Mouse (Mus musculus): ENCODE data around the gene Dlg4. TPM values are rescaled to one million over a fixed set of nuclear protein-coding genes. Genes with fewer than 3 reads are reported as not detected.

The Dlg4 gene
- polyA plus RNA-seq, 1 experiment from 2014 or later, result 14.4 TPM

DNA sequence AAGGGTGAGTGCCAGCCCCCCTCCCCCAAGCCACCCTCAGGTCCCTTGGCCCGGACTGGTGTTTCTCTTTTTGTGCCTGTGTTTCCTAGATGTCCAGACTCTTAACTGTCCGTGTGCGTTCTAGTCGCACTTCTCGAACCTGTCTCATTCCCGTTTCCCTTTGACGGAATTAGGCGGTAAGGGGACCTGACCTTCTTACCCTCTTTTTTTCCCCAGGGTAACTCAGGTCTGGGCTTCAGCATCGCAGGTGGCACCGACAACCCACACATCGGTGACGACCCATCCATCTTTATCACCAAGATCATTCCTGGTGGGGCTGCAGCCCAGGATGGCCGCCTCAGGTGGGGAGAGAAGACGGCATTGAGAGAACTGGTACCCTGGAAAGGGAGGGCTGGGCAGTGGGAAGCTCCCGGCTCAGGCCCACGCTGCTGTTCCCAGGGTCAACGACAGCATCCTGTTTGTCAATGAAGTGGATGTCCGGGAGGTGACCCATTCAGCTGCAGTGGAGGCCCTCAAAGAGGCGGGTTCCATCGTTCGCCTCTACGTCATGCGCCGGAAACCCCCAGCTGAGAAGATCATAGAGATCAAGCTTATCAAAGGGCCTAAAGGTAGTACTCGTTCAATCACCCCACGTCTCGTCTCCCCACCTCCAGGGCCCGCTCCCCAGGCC lies 14.0 kb downstream of the Dlg4 start:
- no peak overlapping the region for H3K9ac ChIP-seq
- 93% methylated on average over 28 of the region's 28 CpGs for WGBS
- no peak for ATAC-seq (ENCODE audit: insufficient number of reproducible peaks, low FRiP score, low TSS enrichment, low read depth)
- no peak overlapping the region for H3K4me2 ChIP-seq (replicated peaks)
- H3K27ac ChIP-seq (replicated peaks), result no peak overlapping the region
- H3K27me3 ChIP-seq, result no peaks in the 10 kb centered on the region
- peaks cover 44% of the 10 kb centered on the region for H3K36me3 ChIP-seq
- no peak overlapping the region for H3K4me3 ChIP-seq (replicated peaks)
- no peaks in the 10 kb centered on the region for H3K9me3 ChIP-seq (replicated peaks)
- peaks cover 44% of the 10 kb centered on the region for H3K4me1 ChIP-seq

GRCm38 (mm10) chr11:70031321-70031670 lies 14.6 kb downstream of the Dlg4 start:
- Histone ChIP-seq H3K9me3 (replicated peaks) (no peaks in the 10 kb centered on the region), H3K4me2 (replicated peaks) (no peak overlapping the region), H3K4me3 (replicated peaks) (no peak overlapping the region), H3K4me1 (peaks cover 39% of the 10 kb centered on the region), H3K27ac (replicated peaks) (no peak overlapping the region), H3K36me3 (peaks cover 44% of the 10 kb centered on the region), H3K27me3 (no peaks in the 10 kb centered on the region), H3K9ac (no peak overlapping the region)
- no peak for ATAC-seq (ENCODE audit: insufficient number of reproducible peaks, low FRiP score, low TSS enrichment, low read depth)
- 94% methylated on average over 11 of the region's 11 CpGs for WGBS

DNA sequence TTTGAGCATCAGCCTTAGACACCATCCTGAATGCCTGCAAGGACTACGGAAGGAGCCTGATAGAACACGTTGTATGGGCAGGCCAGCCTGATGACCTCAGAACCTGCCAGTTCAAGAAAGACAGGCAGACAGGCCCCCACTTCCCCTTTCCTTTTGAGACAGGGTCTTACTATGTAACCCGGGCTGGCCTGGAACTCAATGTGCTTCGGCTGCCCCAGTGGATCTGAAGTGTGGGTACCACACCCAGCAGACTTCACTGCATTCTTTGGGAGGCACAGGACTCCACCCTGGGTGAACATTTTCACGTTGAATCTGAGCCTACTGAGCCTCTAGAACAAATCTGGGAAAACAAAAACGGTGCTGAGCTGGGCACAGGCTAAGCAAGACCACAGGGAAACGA lies 21.4 kb downstream of the Dlg4 start:
- 67% methylated on average over 7 of the region's 7 CpGs for WGBS

GRCm38 (mm10) chr11:70039631-70040030 lies 22.9 kb downstream of the Dlg4 start:
- no peaks in the 10 kb centered on the region for H3K27me3 ChIP-seq
- no peaks in the 10 kb centered on the region for H3K9me3 ChIP-seq (replicated peaks)
- H3K36me3 ChIP-seq, result peaks cover 74% of the 10 kb centered on the region
- no peak overlapping the region for H3K27ac ChIP-seq (replicated peaks)
- no peaks in the 10 kb centered on the region for H3K4me1 ChIP-seq
- 89% methylated on average over 10 of the region's 10 CpGs for WGBS
- no peak overlapping the region for H3K4me3 ChIP-seq (replicated peaks)
- no peak for ATAC-seq (ENCODE audit: insufficient number of reproducible peaks, low FRiP score, low TSS enrichment, low read depth)
- no peak overlapping the region for H3K9ac ChIP-seq
- H3K4me2 ChIP-seq (replicated peaks), result no peak overlapping the region

More for the DNA sequence above, 21.4 kb downstream of the Dlg4 start:
- no peak overlapping the region for H3K4me2 ChIP-seq (replicated peaks)
- peaks cover 70% of the 10 kb centered on the region for H3K36me3 ChIP-seq
- no peak overlapping the region for H3K9ac ChIP-seq
- no peaks in the 10 kb centered on the region for H3K9me3 ChIP-seq (replicated peaks)
- H3K4me1 ChIP-seq, result no peaks in the 10 kb centered on the region
- H3K27ac ChIP-seq (replicated peaks), result no peak overlapping the region
- H3K27me3 ChIP-seq, result no peaks in the 10 kb centered on the region
- no peak for ATAC-seq (ENCODE audit: insufficient number of reproducible peaks, low FRiP score, low TSS enrichment, low read depth)
- no peak overlapping the region for H3K4me3 ChIP-seq (replicated peaks)

DNA sequence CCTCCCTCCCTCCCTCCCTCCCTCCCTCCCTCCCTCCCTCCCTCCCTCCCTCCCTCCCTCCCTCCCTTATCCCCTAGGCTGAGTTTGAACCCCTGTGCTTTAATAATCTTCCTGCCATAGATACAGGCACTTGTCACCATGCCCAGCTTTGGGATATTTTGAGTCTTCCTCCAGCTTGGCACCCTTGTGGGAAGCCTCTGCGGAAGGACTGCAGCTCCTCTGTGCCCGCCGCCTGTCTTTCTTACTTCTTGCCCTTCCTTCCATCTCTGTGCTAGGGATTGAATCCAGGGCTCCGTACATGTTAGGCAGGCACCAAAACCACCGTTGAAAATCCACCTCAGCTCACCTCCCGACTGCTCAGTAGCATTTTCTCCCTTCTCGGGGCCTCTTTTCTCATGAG lies 23.4 kb downstream of the Dlg4 start:
- no peak for ATAC-seq (ENCODE audit: insufficient number of reproducible peaks, low FRiP score, low TSS enrichment, low read depth)
- peaks cover 74% of the 10 kb centered on the region for H3K36me3 ChIP-seq
- H3K9ac ChIP-seq, result no peak overlapping the region
- H3K27ac ChIP-seq (replicated peaks), result no peak overlapping the region
- no peaks in the 10 kb centered on the region for H3K4me1 ChIP-seq
- no peak overlapping the region for H3K4me2 ChIP-seq (replicated peaks)
- H3K4me3 ChIP-seq (replicated peaks), result no peak overlapping the region
- 90% methylated on average over 7 of the region's 7 CpGs for WGBS
- no peaks in the 10 kb centered on the region for H3K9me3 ChIP-seq (replicated peaks)
- no peaks in the 10 kb centered on the region for H3K27me3 ChIP-seq

DNA sequence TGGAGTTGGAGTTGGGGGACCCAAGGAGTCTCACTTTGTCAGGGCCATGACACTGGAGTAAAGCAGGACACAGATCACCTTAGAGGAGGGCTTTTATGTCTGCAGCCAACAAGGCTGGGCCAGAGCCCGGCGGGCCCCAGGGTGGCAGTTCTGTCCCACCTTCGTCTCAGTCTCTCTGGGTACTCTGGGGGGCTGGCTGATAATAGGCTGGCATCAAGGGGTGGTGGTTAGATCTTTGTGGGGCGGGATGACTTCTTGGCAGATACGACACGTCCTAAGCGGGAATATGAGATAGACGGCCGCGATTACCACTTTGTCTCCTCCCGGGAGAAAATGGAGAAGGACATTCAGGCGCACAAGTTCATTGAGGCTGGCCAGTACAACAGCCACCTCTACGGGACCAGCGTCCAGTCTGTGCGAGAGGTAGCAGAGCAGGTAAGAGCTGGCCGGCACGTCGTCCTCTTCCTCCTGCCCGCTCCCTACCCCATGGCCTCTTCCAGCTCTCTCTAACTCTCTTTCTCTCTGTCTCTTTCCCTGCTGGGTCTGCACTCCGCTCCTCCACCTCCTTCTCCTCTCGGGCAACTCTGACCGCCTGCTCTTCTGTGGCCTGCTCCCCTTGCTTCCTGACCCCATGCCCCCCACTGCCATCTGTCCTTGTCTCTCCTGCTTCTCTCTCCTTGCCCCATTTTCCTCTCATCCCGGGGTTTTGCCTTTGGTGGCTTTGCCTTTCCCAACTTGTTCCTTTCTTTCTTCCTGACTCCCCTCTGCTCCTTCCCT lies 25.8 kb downstream of the Dlg4 start:
- Histone ChIP-seq H3K9ac (no peak overlapping the region), H3K27ac (replicated peaks) (no peak overlapping the region), H3K4me3 (replicated peaks) (no peak overlapping the region), H3K27me3 (no peaks in the 10 kb centered on the region), H3K4me2 (replicated peaks) (no peak overlapping the region), H3K36me3 (peaks cover 72% of the 10 kb centered on the region), H3K4me1 (no peaks in the 10 kb centered on the region), H3K9me3 (replicated peaks) (no peaks in the 10 kb centered on the region)
- 89% methylated on average over 23 of the region's 23 CpGs for WGBS
- ATAC-seq (ENCODE audit: insufficient number of reproducible peaks, low FRiP score, low TSS enrichment, low read depth), result no peak

DNA sequence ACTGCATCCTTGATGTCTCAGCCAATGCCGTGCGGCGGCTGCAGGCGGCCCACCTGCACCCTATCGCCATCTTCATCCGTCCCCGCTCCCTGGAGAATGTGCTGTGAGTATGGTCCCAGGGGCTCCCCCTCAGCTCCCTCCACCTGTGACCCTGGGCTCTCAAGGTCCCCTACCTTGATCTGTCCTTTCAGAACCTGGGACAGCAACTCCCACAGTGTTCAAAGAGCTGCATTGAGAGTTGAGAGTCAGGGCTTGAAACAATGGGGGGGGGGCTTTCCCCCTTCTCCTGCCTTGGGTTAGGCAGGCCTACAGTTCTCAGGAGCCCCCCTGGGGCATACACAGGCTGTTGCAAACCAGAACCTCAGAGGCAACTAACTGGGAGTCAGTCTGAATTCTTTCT lies 26.9 kb downstream of the Dlg4 start:
- 79% methylated on average over 7 of the region's 7 CpGs for WGBS
- Histone ChIP-seq H3K9me3 (replicated peaks) (no peaks in the 10 kb centered on the region), H3K4me2 (replicated peaks) (no peak overlapping the region), H3K27ac (replicated peaks) (no peak overlapping the region), H3K4me1 (no peaks in the 10 kb centered on the region), H3K9ac (no peak overlapping the region), H3K27me3 (no peaks in the 10 kb centered on the region), H3K4me3 (replicated peaks) (no peak overlapping the region), H3K36me3 (peaks cover 61% of the 10 kb centered on the region)
- ATAC-seq (ENCODE audit: insufficient number of reproducible peaks, low FRiP score, low TSS enrichment, low read depth), result no peak

DNA sequence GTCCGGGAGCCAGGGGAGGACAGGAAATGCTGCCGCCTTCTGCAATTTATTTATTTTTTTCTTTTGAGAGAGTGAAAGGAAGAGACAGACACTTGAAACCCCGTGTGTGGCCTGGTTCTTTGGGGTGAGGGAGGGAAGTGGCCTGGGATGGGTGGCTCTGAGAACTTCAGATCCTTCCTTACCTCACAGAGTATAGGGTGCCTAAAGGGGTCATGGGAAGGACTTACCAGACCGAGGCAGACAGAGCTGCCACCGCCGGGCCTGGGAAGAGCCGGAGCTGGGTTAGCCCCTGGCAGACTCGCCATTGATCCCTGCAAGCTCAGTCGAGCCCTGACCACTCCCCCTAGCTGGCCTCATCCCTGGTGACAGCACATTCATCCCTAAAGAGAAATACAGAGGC lies 28.7 kb downstream of the Dlg4 start:
- ATAC-seq (ENCODE audit: insufficient number of reproducible peaks, low FRiP score, low TSS enrichment, low read depth), result no peak
- H3K36me3 ChIP-seq, result peaks cover 49% of the 10 kb centered on the region
- H3K4me1 ChIP-seq, result no peaks in the 10 kb centered on the region
- 24% methylated on average over 9 of the region's 9 CpGs for WGBS
- H3K27ac ChIP-seq (replicated peaks), result no peak overlapping the region
- no peak overlapping the region for H3K4me3 ChIP-seq (replicated peaks)
- no peaks in the 10 kb centered on the region for H3K9me3 ChIP-seq (replicated peaks)
- no peaks in the 10 kb centered on the region for H3K27me3 ChIP-seq
- no peak overlapping the region for H3K4me2 ChIP-seq (replicated peaks)
- H3K9ac ChIP-seq, result no peak overlapping the region

GRCm38 (mm10) chr11:70049366-70049765 lies 32.6 kb downstream of the Dlg4 start:
- H3K27me3 ChIP-seq, result no peaks in the 10 kb centered on the region
- no peak overlapping the region for H3K9ac ChIP-seq
- H3K27ac ChIP-seq (replicated peaks), result no peak overlapping the region
- WGBS, result 35% methylated on average over 6 of the region's 6 CpGs
- ATAC-seq (ENCODE audit: insufficient number of reproducible peaks, low FRiP score, low TSS enrichment, low read depth), result no peak
- no peaks in the 10 kb centered on the region for H3K4me1 ChIP-seq
- H3K9me3 ChIP-seq (replicated peaks), result no peaks in the 10 kb centered on the region
- H3K36me3 ChIP-seq, result peaks cover 13% of the 10 kb centered on the region
- H3K4me3 ChIP-seq (replicated peaks), result no peak overlapping the region
- H3K4me2 ChIP-seq (replicated peaks), result no peak overlapping the region

DNA sequence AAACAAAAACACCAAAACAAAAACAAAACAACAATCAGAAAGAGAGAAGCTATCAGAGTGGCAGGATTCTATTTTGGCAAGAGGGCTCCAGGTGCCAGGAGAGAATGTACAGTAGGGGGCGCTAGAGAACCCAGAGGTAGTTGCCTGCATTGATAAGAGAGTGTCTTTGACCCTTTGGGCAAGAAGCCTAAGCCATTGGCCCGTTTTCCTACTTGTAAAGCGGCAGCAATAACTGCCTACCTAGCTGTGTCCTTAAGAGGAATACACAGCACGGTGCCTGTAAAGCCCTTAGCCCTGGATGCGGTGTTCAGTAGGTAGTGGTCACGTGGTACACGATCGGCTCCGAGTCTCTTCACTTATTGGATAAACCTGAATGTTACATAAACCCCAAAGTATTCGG lies 33.1 kb downstream of the Dlg4 start:
- Histone ChIP-seq H3K9me3 (replicated peaks) (no peaks in the 10 kb centered on the region), H3K4me3 (replicated peaks) (no peak overlapping the region), H3K36me3 (peaks cover 9% of the 10 kb centered on the region; the same call in 1 of the 2 replicates), H3K9ac (no peak overlapping the region), H3K4me2 (replicated peaks) (no peak overlapping the region), H3K27me3 (no peaks in the 10 kb centered on the region), H3K4me1 (no peaks in the 10 kb centered on the region), H3K27ac (replicated peaks) (no peak overlapping the region)
- no peak for ATAC-seq (ENCODE audit: insufficient number of reproducible peaks, low FRiP score, low TSS enrichment, low read depth)
- WGBS, result 56% methylated on average over 10 of the region's 10 CpGs

DNA sequence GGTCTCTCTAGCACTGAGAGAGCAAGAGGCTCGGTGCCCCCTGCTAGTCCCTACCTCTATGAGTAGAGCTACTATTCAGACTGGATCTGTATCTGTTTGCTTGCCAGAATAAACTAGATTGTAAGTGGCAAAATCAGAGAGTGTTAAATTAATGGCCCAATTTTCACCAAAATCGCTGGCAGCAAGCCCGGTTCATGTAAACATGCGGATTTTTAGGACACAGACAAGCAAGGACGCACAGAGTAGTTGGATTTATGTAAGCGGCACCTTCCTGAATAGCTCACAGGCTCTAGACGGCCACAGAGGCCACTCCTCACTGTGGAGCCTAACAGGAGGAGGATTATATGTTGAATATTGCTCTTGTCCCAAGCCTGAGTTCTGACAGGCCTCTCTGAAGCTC lies 36.4 kb downstream of the Dlg4 start:
- no peaks in the 10 kb centered on the region for H3K27me3 ChIP-seq
- H3K4me1 ChIP-seq, result peaks cover 7% of the 10 kb centered on the region; the same call in 1 of the 2 replicates
- no peak overlapping the region for H3K9ac ChIP-seq
- H3K36me3 ChIP-seq, result no peaks in the 10 kb centered on the region
- H3K27ac ChIP-seq (replicated peaks), result no peak overlapping the region
- no peak overlapping the region for H3K4me3 ChIP-seq (replicated peaks)
- 68% methylated on average over 7 of the region's 7 CpGs for WGBS
- H3K4me2 ChIP-seq (replicated peaks), result no peak overlapping the region
- no peaks in the 10 kb centered on the region for H3K9me3 ChIP-seq (replicated peaks)
- ATAC-seq (ENCODE audit: insufficient number of reproducible peaks, low FRiP score, low TSS enrichment, low read depth), result no peak
